Mouse (Mus musculus) hindbrain, postnatal 0 days (tissue): ENCODE results near the gene Rapgef3. TPM values are rescaled to one million over a fixed set of nuclear protein-coding genes. Genes with fewer than 3 reads are reported as not detected.

Experiments used
- ATAC-seq: fragments of 200-750 bp; cut with Nextera tagmentation; 2 replicates; pipeline ENCODE4 v1.8.0; 2017; ENCODE audit warnings: mild to moderate bottlenecking, moderate TSS enrichment, moderate library complexity
- DNase-seq: peaks from one replicate; pipeline ENCODE4 v3.0.0-alpha.2; 2015; ENCODE audit warnings: low spot score
- H3K27ac ChIP-seq: fragments of 300-500 bp; sonication (generic); 2 replicates; pipeline ENCODE4 v1.5.1; 2014; ENCODE audit warnings: mild to moderate bottlenecking
- H3K27me3 ChIP-seq: fragments of 300-500 bp; sonication (generic); 2 replicates; pipeline ENCODE4 v1.6.1; 2014; ENCODE audit warnings: low read length, mixed read lengths; ENCODE audit not compliant: insufficient read depth
- H3K36me3 ChIP-seq: fragments of 300-500 bp; sonication (generic); 2 replicates; pipeline ENCODE4 v1.6.1; 2014; ENCODE audit warnings: low read length, mixed read lengths; ENCODE audit not compliant: insufficient read depth
- H3K4me1 ChIP-seq: fragments of 300-500 bp; sonication (generic); 2 replicates; pipeline ENCODE4 v1.6.1; 2014; ENCODE audit warnings: antibody characterized with exemption, low read length, mixed read lengths; ENCODE audit not compliant: insufficient read depth
- H3K4me2 ChIP-seq: fragments of 300-500 bp; sonication (generic); 2 replicates; pipeline ENCODE4 v1.6.1; 2014; ENCODE audit warnings: low read depth, mild to moderate bottlenecking, low read length, moderate library complexity, mixed read lengths
- H3K4me3 ChIP-seq: fragments of 300-500 bp; sonication (generic); 2 replicates; pipeline ENCODE4 v1.5.1; 2014; ENCODE audit warnings: low read length
- H3K9ac ChIP-seq: fragments of 300-500 bp; sonication (generic); replicated peaks from 2 replicates; pipeline ENCODE4 v1.6.1; 2014; ENCODE audit warnings: mild to moderate bottlenecking, low read length, moderate library complexity, mixed read lengths
- H3K9me3 ChIP-seq: fragments of 300-500 bp; sonication (generic); 2 replicates; pipeline ENCODE4 v1.6.1; 2016; ENCODE audit warnings: low read length, mixed read lengths
- CTCF ChIP-seq: IDR thresholded peaks from 2 replicates; pipeline ENCODE4 v1.5.1; 2016; ENCODE audit warnings: antibody characterized with exemption, control low read depth, low read depth
- WGBS: fragments of 180-500 bp; shearing (Covaris S2); extraction: QIAGEN DNeasy Blood & Tissue Kit; methylation state at CpG from one replicate; pipeline ENCODE4 v1.1.7; 2014; 5-methylcytosine and 5-hydroxymethylcytosine counted together
- polyA plus RNA-seq: library from polyadenylated mRNA; unstranded; fragments of >200 nt; fragmentation: Nextera tagmentation; extraction: Ambion mirVana; gene quantifications from 2 replicates; pipeline ENCODE4 v1.2.1, GENCODE M21; 2015
- total RNA-seq: library from RNA; depleted of rRNA; stranded (reverse); fragments of >200 nt; gene quantifications from 2 replicates; pipeline ENCODE4 v1.2.3, GENCODE M21; 2014

The Rapgef3 gene
- total and polyA plus RNA-seq, 2 experiments from 2014 or later: 10.3 to 41.9 TPM

DNA sequence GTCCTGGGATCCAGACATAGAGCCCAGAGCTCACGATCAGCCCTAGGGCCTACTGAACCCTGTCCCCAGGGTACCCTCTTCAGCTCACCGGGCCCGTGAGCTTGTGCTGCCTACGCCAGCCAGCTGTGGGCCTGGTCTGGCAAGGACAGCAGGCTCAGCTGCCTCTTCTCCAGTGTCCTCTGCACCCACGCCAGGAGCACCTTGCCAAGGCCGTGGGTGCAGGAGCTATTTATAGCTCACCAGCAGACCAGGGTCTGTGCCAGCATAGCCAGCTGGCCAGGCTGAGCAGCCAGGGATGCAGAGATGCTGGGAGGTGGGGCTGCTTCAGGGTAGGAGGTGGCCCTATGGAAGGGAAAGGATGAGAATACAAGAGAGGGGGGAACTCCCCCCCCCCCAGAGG, 44.4 kb upstream of the Rapgef3 start:
- Histone ChIP-seq H3K4me2 (no peak overlapping the region), H3K4me3 (no peak overlapping the region), H3K9me3 (no peaks in the 10 kb centered on the region), H3K27ac (peak overlapping the region; percentile 61), H3K4me1 (peaks cover 26% of the 10 kb centered on the region), H3K36me3 (peaks cover 8% of the 10 kb centered on the region), H3K9ac (no peak overlapping the region), H3K27me3 (no peaks in the 10 kb centered on the region)
- DNase-seq: peak; percentile 81
- no peak for TF ChIP-seq CTCF
- ATAC-seq: peak; percentile 78
- WGBS: 22% methylated on average over 6 of the region's 6 CpGs

DNA sequence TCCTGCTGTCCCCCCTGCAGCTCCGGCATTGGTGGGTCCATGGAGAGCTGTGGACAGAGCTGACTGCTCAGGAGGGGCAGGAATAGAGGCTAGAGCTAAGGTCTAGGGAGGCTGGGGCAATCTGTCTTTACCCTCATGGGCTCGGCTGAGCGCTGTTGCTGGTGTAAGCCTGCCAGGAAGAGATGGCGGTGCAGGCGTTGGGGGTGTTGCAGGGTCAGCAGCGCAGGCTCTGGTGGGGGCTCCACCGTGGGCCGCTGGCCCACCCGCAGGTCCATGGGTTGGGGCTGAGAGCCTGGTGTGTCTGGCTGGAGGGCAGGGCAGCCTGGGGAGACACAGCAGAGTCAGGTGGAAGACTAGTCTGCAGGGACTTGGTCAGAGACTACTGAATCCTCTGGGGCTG, 43.5 kb upstream of the Rapgef3 start:
- no peak overlapping the region for H3K9ac ChIP-seq
- 78% methylated on average over 9 of the region's 9 CpGs for WGBS
- H3K27ac ChIP-seq: no peak overlapping the region
- no peak for TF ChIP-seq CTCF
- no peak overlapping the region for H3K4me2 ChIP-seq
- peaks cover 16% of the 10 kb centered on the region for H3K36me3 ChIP-seq
- H3K4me1 ChIP-seq: peaks cover 26% of the 10 kb centered on the region
- H3K4me3 ChIP-seq: no peak overlapping the region
- H3K9me3 ChIP-seq: no peaks in the 10 kb centered on the region
- ATAC-seq: no peak
- no peaks in the 10 kb centered on the region for H3K27me3 ChIP-seq
- DNase-seq: no peak

DNA sequence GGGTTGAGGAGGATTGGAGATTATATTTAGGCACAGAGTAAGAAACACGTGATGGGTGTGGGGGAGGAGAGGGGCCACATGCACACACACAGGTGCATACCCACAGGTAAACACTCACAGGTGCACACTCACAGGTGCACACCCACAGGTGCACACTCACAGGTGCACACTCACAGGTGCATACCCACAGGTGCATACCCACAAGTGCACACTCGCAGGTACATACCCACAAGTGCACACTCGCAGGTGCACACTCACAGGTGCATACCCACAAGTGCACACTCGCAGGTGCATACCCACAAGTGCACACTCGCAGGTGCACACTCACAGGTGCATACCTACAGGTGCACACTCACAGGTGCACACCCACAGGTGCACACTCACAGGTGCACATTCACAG, 42.6 kb upstream of the Rapgef3 start:
- WGBS: 89% methylated on average over 5 of the region's 5 CpGs
- no peak for ATAC-seq
- H3K9ac ChIP-seq: no peak overlapping the region
- no peaks in the 10 kb centered on the region for H3K27me3 ChIP-seq
- H3K4me3 ChIP-seq: no peak overlapping the region
- H3K36me3 ChIP-seq: peaks cover 17% of the 10 kb centered on the region
- no peak for TF ChIP-seq CTCF
- H3K4me2 ChIP-seq: no peak overlapping the region
- no peak overlapping the region for H3K27ac ChIP-seq
- no peaks in the 10 kb centered on the region for H3K9me3 ChIP-seq
- DNase-seq: no peak
- peaks cover 26% of the 10 kb centered on the region for H3K4me1 ChIP-seq

DNA sequence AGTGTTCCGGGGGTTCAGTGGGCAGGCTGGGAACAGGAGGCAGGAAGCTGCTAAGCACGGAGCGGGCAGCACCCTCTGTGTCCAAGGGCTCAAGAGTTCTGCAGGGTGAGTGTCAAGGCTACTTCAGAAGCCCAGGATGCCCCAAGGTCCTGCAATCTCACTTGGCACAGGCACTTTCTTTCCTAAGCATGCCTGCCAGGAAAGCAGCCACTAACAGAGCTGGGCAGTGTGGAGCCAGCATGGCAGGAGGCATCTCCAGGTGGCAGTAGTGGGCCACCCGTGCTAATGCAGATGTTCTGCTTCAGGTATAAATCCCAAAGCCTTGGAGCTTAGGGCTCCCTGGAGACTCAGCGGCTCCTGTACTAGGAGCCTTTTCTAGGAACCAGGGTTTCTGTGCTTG, 42.2 kb upstream of the Rapgef3 start:
- no peak for ATAC-seq
- H3K36me3 ChIP-seq: peaks cover 19% of the 10 kb centered on the region
- peaks cover 26% of the 10 kb centered on the region for H3K4me1 ChIP-seq
- no peak overlapping the region for H3K4me3 ChIP-seq
- H3K27me3 ChIP-seq: no peaks in the 10 kb centered on the region
- peak; percentile 67 for DNase-seq
- H3K4me2 ChIP-seq: no peak overlapping the region
- peak; percentile 74 for TF ChIP-seq CTCF
- no peak overlapping the region for H3K27ac ChIP-seq
- WGBS: 84% methylated on average over 5 of the region's 5 CpGs
- no peaks in the 10 kb centered on the region for H3K9me3 ChIP-seq
- no peak overlapping the region for H3K9ac ChIP-seq

DNA sequence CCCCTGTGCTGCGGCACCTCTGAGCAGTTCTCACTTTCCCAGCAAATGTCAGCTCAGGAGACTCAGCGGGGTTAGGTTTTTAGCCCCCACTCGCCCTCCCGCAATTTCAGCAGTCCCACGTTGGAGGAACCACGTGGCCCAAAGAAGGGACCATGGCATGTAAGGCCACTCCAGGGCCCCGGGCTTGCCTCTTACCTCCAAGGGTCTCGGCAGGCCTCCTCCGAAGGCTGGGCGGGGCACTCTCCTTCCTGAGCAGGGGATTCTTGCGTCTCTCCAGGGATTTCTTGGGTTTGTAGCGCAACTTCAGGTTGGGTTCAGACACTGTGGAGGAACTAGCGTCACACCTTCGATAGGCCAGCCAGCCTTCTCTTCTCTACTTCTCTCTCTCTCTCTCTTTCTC, 41.4 kb upstream of the Rapgef3 start:
- Histone ChIP-seq H3K27me3 (no peaks in the 10 kb centered on the region), H3K36me3 (peaks cover 22% of the 10 kb centered on the region), H3K9ac (no peak overlapping the region), H3K27ac (no peak overlapping the region), H3K4me2 (no peak overlapping the region), H3K4me1 (peaks cover 25% of the 10 kb centered on the region), H3K4me3 (no peak overlapping the region), H3K9me3 (no peaks in the 10 kb centered on the region)
- TF ChIP-seq CTCF: no peak
- WGBS: 93% methylated on average over 14 of the region's 14 CpGs
- ATAC-seq: no peak
- no peak for DNase-seq

DNA sequence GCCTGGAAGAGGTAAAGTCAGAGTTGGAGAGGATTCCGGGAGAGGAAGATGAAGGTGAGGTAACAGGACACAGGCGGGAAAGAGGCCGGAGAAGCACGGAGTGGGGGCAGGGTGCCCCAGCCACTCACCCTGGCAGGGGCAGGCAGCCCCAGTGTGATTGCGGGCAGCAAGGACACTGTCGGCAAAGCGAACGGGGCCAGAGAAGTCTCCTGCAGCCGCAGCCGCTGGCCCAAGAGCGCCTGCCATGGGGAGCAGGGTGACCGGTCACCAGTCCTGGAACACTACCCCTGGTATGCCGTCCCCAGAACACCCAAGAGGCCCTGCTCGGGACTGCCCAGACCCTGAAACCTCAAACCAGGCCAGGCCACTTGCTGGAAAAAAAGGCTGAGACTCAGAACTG, 40.8 kb upstream of the Rapgef3 start:
- 89% methylated on average over 14 of the region's 14 CpGs for WGBS

DNA sequence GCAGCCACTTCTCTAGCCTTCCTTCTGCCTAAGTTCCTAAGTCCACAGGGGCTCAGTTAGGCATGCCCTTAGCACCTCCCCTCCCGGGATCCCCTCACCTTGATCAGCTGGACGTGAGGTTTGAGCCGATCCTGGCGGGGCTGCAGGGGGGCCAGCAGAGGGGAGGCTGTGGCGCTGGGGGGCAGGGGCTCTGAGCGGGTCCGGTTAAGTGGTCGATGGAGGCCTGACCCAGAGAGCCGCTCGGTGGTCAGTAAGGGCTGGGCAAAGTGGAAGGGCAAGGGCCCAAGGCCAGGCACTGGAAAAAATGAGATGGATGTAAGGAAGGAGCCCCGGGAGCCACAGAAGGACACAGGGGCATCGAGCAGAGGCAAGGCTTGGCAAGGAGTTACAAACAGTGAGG, 40.1 kb upstream of the Rapgef3 start:
- Histone ChIP-seq H3K27me3 (no peaks in the 10 kb centered on the region), H3K9ac (no peak overlapping the region), H3K27ac (no peak overlapping the region), H3K4me3 (no peak overlapping the region), H3K4me2 (no peak overlapping the region), H3K36me3 (peaks cover 22% of the 10 kb centered on the region), H3K4me1 (peaks cover 12% of the 10 kb centered on the region), H3K9me3 (no peaks in the 10 kb centered on the region)
- ATAC-seq: no peak
- 79% methylated on average over 12 of the region's 12 CpGs for WGBS
- no peak for TF ChIP-seq CTCF
- no peak for DNase-seq

More for the DNA sequence above, 40.8 kb upstream of the Rapgef3 start:
- peaks cover 22% of the 10 kb centered on the region for H3K36me3 ChIP-seq
- H3K4me2 ChIP-seq: no peak overlapping the region
- no peak for DNase-seq
- peaks cover 19% of the 10 kb centered on the region for H3K4me1 ChIP-seq
- no peak overlapping the region for H3K9ac ChIP-seq
- H3K27ac ChIP-seq: no peak overlapping the region
- no peaks in the 10 kb centered on the region for H3K27me3 ChIP-seq
- TF ChIP-seq CTCF: no peak
- no peak overlapping the region for H3K4me3 ChIP-seq
- H3K9me3 ChIP-seq: no peaks in the 10 kb centered on the region
- ATAC-seq: no peak
